Mouse (Mus musculus) hindbrain, embryonic 16.5 days (tissue): ENCODE measurements around the gene Atrn. TPM values are rescaled to one million over a fixed set of nuclear protein-coding genes. Genes with fewer than 3 reads are reported as not detected.
A peak's percentile ranks its signal among the peaks of the same experiment; 100 is the strongest.

ENCODE experiments used
- ATAC-seq: fragments of 200-750 bp; cut with Nextera tagmentation; 2 replicates; pipeline ENCODE4 v1.8.0; 2017; ENCODE audit warnings: moderate TSS enrichment, moderate library complexity
- H3K27ac ChIP-seq: fragments of 300-500 bp; sonication (generic); 2 replicates; pipeline ENCODE4 v1.5.1; 2014; ENCODE audit warnings: low read depth, mild to moderate bottlenecking, control low read depth, low read length, moderate library complexity
- H3K27me3 ChIP-seq: fragments of 300-500 bp; sonication (generic); replicated peaks from 2 replicates; pipeline ENCODE4 v1.6.1; 2014; ENCODE audit warnings: low read length; ENCODE audit not compliant: control insufficient read depth, insufficient read depth
- H3K36me3 ChIP-seq: fragments of 300-500 bp; sonication (generic); 2 replicates; pipeline ENCODE4 v1.6.1; 2014; ENCODE audit warnings: mild to moderate bottlenecking, low read length, moderate library complexity, mixed read lengths; ENCODE audit not compliant: control insufficient read depth, insufficient read depth
- H3K4me1 ChIP-seq: fragments of 300-500 bp; sonication (generic); 2 replicates; pipeline ENCODE4 v1.6.1; 2014; ENCODE audit warnings: low read depth, low read length; ENCODE audit not compliant: control insufficient read depth, insufficient read depth
- H3K4me2 ChIP-seq: fragments of 300-500 bp; sonication (generic); 2 replicates; pipeline ENCODE4 v1.6.1; 2014; ENCODE audit warnings: mild to moderate bottlenecking, low read length, control low read depth, moderate library complexity
- H3K4me3 ChIP-seq: fragments of 300-500 bp; sonication (generic); 2 replicates; pipeline ENCODE4 v1.5.1; 2014; ENCODE audit warnings: mild to moderate bottlenecking, low read length, control low read depth, moderate library complexity
- H3K9ac ChIP-seq: fragments of 300-500 bp; sonication (generic); 2 replicates; pipeline ENCODE4 v1.6.1; 2014; ENCODE audit warnings: low read depth, mild to moderate bottlenecking, control low read depth, low read length, moderate library complexity
- H3K9me3 ChIP-seq: fragments of 300-500 bp; sonication (generic); 2 replicates; pipeline ENCODE4 v1.6.1; 2014; ENCODE audit warnings: mild to moderate bottlenecking, low read length, moderate library complexity; ENCODE audit not compliant: control insufficient read depth
- WGBS: fragments of 180-500 bp; shearing (Covaris S2); extraction: QIAGEN DNeasy Blood & Tissue Kit; methylation state at CpG from one replicate; pipeline ENCODE4 v1.1.7; 2014; 5-methylcytosine and 5-hydroxymethylcytosine counted together
- polyA plus RNA-seq: library from polyadenylated mRNA; unstranded; fragments of >200 nt; fragmentation: Nextera tagmentation; extraction: Ambion mirVana; gene quantifications from 2 replicates; pipeline ENCODE4 v1.2.1, GENCODE M21; 2015

The Atrn gene
- polyA plus RNA-seq, 1 experiment from 2014 or later, result 12.0 TPM

GRCm38 (mm10) chr2:131055631-131056030, 149.3 kb downstream of the Atrn start:
- WGBS, result 8% methylated on average over 10 of the region's 10 CpGs
- ATAC-seq, result 0 out of 2 replicates have a peak, but pooled peaks have one; percentile 17

GRCm38 (mm10) chr2:131056191-131056590, 149.9 kb downstream of the Atrn start:
- Histone ChIP-seq H3K4me3 (no peak overlapping the region), H3K4me1 (peaks cover 15% of the 10 kb centered on the region), H3K27ac (no peak overlapping the region), H3K27me3 (peaks cover 39% of the 10 kb centered on the region), H3K9me3 (no peaks in the 10 kb centered on the region), H3K4me2 (peak overlapping the region; percentile 28), H3K9ac (peak overlapping the region; percentile 15; the same call in 1 of the 2 replicates), H3K36me3 (no peaks in the 10 kb centered on the region)
- ATAC-seq, result peak; percentile 40; the same call in 1 of the 2 replicates
- WGBS, result 4% methylated on average over 10 of the region's 10 CpGs

More at GRCm38 (mm10) chr2:131055631-131056030, 149.3 kb downstream of the Atrn start:
- H3K9ac ChIP-seq, result peak overlapping the region; percentile 15; the same call in 1 of the 2 replicates
- no peaks in the 10 kb centered on the region for H3K36me3 ChIP-seq
- no peak overlapping the region for H3K4me3 ChIP-seq
- peak overlapping the region; percentile 6; the same call in 1 of the 2 replicates for H3K4me2 ChIP-seq
- H3K27me3 ChIP-seq, result peaks cover 40% of the 10 kb centered on the region
- peaks cover 15% of the 10 kb centered on the region for H3K4me1 ChIP-seq
- H3K27ac ChIP-seq, result no peak overlapping the region
- no peaks in the 10 kb centered on the region for H3K9me3 ChIP-seq

GRCm38 (mm10) chr2:131058672-131059071, 152.4 kb downstream of the Atrn start:
- H3K9ac ChIP-seq, result no peak overlapping the region
- no peak overlapping the region for H3K27ac ChIP-seq
- no peak overlapping the region for H3K4me3 ChIP-seq
- H3K36me3 ChIP-seq, result no peaks in the 10 kb centered on the region
- H3K9me3 ChIP-seq, result no peaks in the 10 kb centered on the region
- H3K27me3 ChIP-seq, result peaks cover 27% of the 10 kb centered on the region
- 92% methylated on average over 8 of the region's 8 CpGs for WGBS
- no peak for ATAC-seq
- H3K4me1 ChIP-seq, result peaks cover 16% of the 10 kb centered on the region
- H3K4me2 ChIP-seq, result no peak overlapping the region

DNA sequence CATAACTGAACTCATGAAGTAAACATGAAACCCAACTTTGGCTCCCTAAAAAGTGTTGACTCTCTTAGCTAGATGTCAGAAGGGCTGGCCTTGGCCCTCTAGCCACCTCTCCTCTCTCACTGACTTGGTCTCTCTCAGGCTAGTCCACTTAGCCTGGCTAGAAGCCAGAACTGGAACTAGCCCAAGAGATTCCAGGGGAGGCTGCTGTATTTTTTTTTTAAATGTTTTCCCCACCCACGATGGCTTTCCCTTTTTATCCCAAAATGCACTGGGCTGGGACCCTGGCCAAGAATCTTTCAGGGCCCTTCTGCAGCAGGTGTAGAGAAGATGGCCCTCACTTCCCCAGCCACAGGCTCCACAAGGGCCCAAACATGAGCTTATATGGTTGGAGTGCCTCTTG, 153.1 kb downstream of the Atrn start:
- WGBS, result 39% methylated on average over 1 of the region's 1 CpGs
- H3K4me1 ChIP-seq, result peaks cover 10% of the 10 kb centered on the region
- ATAC-seq, result no peak
- no peak overlapping the region for H3K4me3 ChIP-seq
- H3K4me2 ChIP-seq, result no peak overlapping the region
- no peaks in the 10 kb centered on the region for H3K9me3 ChIP-seq
- no peaks in the 10 kb centered on the region for H3K36me3 ChIP-seq
- H3K9ac ChIP-seq, result no peak overlapping the region
- H3K27ac ChIP-seq, result no peak overlapping the region
- H3K27me3 ChIP-seq, result peaks cover 23% of the 10 kb centered on the region

DNA sequence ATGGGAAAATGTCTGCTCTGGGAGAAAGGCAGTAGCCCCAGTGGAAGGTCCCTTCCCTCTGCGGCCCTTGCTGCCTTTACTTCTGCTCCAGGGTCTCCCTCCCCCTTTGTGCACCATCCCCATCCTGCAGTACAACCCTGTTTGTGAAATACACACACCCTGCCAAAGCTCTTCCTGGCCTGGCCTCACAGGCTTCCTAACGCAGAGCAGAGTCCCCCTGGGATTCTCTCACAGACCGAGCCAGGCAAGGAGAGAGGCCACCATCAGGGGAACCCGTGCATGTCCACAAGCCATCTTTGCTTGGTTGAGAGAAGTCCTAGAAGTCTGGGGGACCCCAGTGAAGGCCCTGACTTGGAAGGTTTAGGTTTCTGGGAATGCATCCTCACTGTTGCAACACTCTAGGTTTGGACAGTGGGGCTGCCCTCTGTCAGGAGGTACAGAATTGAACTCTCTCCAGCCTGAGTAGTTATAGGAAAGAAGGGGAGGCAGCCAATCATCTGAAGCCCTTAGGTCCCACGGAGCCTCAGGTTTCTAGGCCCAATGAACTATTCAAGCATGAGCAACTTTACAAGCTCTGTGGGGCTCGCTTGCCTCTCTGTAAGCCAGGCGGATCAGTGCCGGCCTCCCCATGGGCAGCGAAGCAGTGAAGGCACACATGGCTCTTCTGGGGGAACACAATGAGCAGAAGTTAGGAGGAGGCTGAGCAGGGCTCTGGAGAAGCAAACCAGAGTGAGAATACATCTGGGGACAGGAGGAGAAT, 153.7 kb downstream of the Atrn start:
- Histone ChIP-seq H3K4me2 (no peak overlapping the region), H3K9me3 (no peaks in the 10 kb centered on the region), H3K27me3 (peaks cover 19% of the 10 kb centered on the region), H3K36me3 (no peaks in the 10 kb centered on the region), H3K27ac (no peak overlapping the region), H3K4me1 (peaks cover 10% of the 10 kb centered on the region), H3K9ac (no peak overlapping the region), H3K4me3 (no peak overlapping the region)
- 60% methylated on average over 9 of the region's 9 CpGs for WGBS
- ATAC-seq, result no peak

- Histone ChIP-seq H3K4me1 (peaks cover 6% of the 10 kb centered on the region), H3K27ac (no peak overlapping the region), H3K9ac (no peak overlapping the region), H3K9me3 (no peaks in the 10 kb centered on the region), H3K36me3 (no peaks in the 10 kb centered on the region), H3K4me3 (no peak overlapping the region), H3K27me3 (peaks cover 11% of the 10 kb centered on the region), H3K4me2 (no peak overlapping the region)
- no peak for ATAC-seq
- WGBS, result 61% methylated on average over 6 of the region's 6 CpGs
Measured at GRCm38 (mm10) chr2:131060784-131061183, 154.5 kb downstream of the Atrn start.

- ATAC-seq, result no peak
- Histone ChIP-seq H3K9ac (no peak overlapping the region), H3K9me3 (no peaks in the 10 kb centered on the region), H3K27me3 (peaks cover 7% of the 10 kb centered on the region), H3K36me3 (no peaks in the 10 kb centered on the region), H3K4me1 (peaks cover 3% of the 10 kb centered on the region; the same call in 1 of the 2 replicates), H3K4me2 (no peak overlapping the region), H3K4me3 (no peak overlapping the region), H3K27ac (no peak overlapping the region)
- WGBS, result 70% methylated on average over 5 of the region's 5 CpGs
Measured at GRCm38 (mm10) chr2:131061607-131062006, 155.3 kb downstream of the Atrn start.

- H3K9ac ChIP-seq, result peak within 1 kb of the TSS; percentile 15
- H3K36me3 ChIP-seq, result no peaks in the 10 kb centered on the region
- H3K27ac ChIP-seq, result no peak within 1 kb of the TSS
- peak within 1 kb of the TSS; percentile 51 for H3K4me2 ChIP-seq
- H3K9me3 ChIP-seq, result no peaks in the 10 kb centered on the region
- H3K4me1 ChIP-seq, result peaks cover 3% of the 10 kb centered on the region; the same call in 1 of the 2 replicates
- WGBS, result 2% methylated on average over 21 of the region's 27 CpGs
- H3K27me3 ChIP-seq, result peaks cover 7% of the 10 kb centered on the region
- ATAC-seq, result no peak
- H3K4me3 ChIP-seq, result peak within 1 kb of the TSS; percentile 31
Measured at GRCm38 (mm10) chr2:131063404-131063864, 157.1 kb downstream of the Atrn start, which contains the start of gene Adam33. Gene Adam33 (minus strand): TSS chr2:131063814.

DNA sequence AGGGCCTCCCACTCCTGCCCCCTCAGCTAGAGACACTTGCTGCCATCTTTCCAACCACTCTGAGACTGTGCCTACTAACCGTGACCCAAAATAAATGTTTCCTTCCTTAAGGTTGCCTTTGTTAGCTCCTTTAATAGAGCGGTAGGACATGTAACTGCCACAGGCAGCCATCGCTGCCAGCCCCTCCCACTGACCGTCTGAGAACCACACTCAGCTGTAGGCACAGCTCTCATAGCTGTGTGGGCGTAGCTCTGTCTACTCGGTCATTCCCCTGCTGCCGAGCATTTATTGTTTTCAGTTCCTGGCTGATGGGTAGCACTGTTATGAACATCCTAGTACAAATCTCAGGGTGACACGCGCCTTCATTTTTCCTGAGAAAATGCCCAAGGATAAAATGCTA, 160.0 kb downstream of the Atrn start:
- WGBS, result 72% methylated on average over 9 of the region's 9 CpGs
- Histone ChIP-seq H3K9me3 (no peaks in the 10 kb centered on the region), H3K36me3 (no peaks in the 10 kb centered on the region), H3K9ac (no peak overlapping the region), H3K4me2 (no peak overlapping the region), H3K4me3 (no peak overlapping the region), H3K27me3 (peaks cover 8% of the 10 kb centered on the region), H3K27ac (no peak overlapping the region), H3K4me1 (peaks cover 3% of the 10 kb centered on the region; the same call in 1 of the 2 replicates)
- no peak for ATAC-seq
